Mouse (Mus musculus): ENCODE results near the gene 1810062G17Rik.

The 1810062G17Rik gene

GRCm38 (mm10) chr3:36505809-36506735 is 30.3 kb downstream of the 1810062G17Rik start:
- no peak for DNase-seq (ENCODE audit: low read depth)

DNA sequence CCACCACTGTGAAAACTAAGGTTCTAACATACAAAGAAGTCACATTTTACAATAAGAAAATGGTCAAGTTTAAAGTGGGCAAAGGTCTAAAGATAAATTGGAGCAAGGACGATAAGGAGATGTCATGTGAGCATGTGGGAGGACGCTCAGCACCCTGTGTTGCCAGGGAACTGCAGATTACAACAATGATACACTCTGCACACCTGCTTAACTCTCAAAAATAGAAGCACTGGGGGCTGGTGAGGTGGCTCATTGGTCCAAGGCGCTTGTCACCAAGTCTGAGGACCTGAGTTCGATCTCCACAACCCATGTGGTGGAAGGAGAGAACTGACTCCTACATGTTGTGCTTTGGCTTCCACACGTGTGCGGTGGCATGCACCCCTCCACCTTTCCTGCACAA is 35.8 kb downstream of the 1810062G17Rik start:
- DNase-seq (ENCODE audit: low read depth) = no peak

- DNase-seq (ENCODE audit: low read depth) = no peak
Observed at GRCm38 (mm10) chr3:36516196-36516595, 40.5 kb downstream of the 1810062G17Rik start.

- DNase-seq (ENCODE audit: low read depth) = no peak
Observed at GRCm38 (mm10) chr3:36521073-36522060, 45.6 kb downstream of the 1810062G17Rik start, which contains the start of gene Gm11549. Gene Gm11549, minus strand, starts transcription at chr3:36521813.

GRCm38 (mm10) chr3:36522137-36522536 is 46.4 kb downstream of the 1810062G17Rik start:
- no peak for DNase-seq (ENCODE audit: low read depth)

DNA sequence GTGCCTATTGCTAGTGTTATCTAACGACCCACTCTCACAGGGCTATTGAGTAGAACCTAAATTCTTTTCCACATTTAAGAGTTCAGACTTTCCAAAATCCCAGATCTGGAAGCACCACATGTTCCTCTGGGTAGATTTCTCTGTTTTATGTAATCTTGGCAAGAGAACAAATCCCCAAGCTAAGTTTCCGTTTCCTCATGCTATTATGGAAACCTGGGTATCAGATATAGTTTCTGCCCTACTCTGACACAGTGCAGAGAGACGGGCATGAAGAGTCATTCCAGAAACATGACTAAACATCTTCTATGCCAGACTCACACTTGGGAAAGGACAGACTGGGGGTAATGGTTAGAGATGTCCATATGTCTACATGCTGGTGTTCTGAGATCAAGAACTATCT is 48.7 kb downstream of the 1810062G17Rik start:
- no peak for DNase-seq (ENCODE audit: low read depth)

DNA sequence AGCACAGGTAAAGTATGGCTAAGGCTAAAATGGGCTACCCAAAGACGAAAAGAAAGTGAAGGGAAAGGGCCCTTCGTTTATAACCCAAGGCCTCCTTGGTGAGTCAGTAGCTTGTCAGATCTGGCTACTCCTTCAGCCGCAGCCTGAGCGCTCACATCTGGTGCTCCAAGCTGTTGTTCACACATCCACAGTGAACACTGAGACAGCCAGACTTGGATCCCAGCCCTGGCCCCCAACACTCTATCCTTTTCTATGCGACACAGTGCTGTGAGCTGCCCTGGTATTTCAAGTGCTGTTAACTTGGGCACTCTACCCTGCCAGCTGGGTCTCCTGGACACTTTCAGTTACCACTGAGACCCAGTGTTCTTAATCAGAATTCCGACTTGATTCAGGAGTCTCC is 54.6 kb downstream of the 1810062G17Rik start:
- DNase-seq (ENCODE audit: low read depth) = no peak

GRCm38 (mm10) chr3:36530781-36531180 is 55.0 kb downstream of the 1810062G17Rik start:
- no peak for DNase-seq (ENCODE audit: low read depth)

DNA sequence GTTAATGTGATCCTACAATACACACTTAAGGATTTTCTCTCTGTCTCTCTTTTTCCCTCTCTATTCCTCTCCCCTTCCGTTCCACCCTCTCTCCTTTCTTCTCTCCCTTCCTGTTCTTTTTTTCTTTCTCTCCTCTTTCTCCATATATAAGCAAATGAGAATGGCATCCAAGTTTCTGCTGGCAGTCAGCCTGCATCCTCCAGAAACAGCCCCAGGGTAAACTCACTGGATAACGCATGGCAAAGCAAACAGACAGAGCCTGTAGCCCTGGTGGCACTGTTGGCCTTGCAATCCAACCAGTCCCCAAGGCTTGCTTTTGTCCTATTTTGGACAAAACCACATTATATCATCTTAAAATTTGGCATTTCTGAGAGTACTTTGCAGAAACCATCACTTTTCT is 55.5 kb downstream of the 1810062G17Rik start:
- DNase-seq (ENCODE audit: low read depth) = no peak

Measured in 416B (cell line).